Mouse (Mus musculus): Measurements from ENCODE around the gene Rgs19.

The Rgs19 gene

GRCm38 (mm10) chr2:181683381-181683780, 10.4 kb downstream of the Rgs19 start:
- DNase-seq (ENCODE audit: low read depth, low spot score), result no peak

DNA sequence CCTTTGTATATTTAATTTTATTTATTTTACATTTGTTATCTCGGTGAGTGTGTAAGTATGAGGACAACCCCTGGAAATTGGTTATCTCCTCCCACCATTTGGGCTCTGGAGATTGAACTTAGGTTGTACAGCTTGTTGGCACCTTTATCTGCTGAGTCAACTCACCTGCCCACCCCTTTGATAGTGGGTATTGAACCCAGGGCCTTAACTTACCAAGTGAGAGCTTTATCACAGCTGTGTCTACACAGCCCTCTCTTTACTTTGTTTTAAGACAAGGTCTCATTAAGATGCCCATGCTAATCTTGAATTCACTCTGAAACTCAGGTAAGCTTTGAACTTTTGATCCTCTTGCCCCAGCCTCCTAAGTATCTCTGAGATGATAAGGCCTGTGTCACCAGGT, 11.8 kb downstream of the Rgs19 start:
- no peak for DNase-seq (ENCODE audit: low read depth, low spot score)

DNA sequence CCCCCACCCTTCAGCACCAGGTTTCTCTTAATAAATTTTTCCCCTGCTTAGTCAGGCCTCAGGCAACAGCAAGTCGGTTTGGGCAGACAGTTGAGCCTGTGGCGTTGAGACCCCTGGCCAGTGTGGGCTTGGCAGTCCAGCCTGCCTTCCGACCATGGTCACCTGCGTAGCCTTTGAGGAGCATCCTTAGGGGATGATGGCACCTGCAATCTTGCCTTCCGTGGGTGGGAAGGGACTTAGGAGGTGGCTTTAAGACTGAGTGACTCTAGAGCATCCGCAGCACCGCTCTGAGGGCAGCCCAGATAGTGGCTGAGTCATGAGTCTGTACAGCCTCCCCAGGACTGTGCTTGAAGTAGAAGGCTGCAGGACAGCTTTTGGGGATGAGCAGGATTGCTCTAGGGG, 13.1 kb downstream of the Rgs19 start:
- no peak for DNase-seq (ENCODE audit: low read depth, low spot score)

- no peak for DNase-seq (ENCODE audit: low read depth, low spot score)
These were observed 13.6 kb downstream of the Rgs19 start, which contains the start of gene Tcea2 for GRCm38 (mm10) chr2:181679951-181680715. Tcea2 (plus strand) TSS chr2:181680310.

GRCm38 (mm10) chr2:181678780-181679179, 15.0 kb downstream of the Rgs19 start:
- peak; percentile 55 for DNase-seq (ENCODE audit: low read depth, low spot score)

- DNase-seq (ENCODE audit: low read depth, low spot score), result no peak
These were observed 16.1 kb downstream of the Rgs19 start for GRCm38 (mm10) chr2:181677755-181678098.

DNA sequence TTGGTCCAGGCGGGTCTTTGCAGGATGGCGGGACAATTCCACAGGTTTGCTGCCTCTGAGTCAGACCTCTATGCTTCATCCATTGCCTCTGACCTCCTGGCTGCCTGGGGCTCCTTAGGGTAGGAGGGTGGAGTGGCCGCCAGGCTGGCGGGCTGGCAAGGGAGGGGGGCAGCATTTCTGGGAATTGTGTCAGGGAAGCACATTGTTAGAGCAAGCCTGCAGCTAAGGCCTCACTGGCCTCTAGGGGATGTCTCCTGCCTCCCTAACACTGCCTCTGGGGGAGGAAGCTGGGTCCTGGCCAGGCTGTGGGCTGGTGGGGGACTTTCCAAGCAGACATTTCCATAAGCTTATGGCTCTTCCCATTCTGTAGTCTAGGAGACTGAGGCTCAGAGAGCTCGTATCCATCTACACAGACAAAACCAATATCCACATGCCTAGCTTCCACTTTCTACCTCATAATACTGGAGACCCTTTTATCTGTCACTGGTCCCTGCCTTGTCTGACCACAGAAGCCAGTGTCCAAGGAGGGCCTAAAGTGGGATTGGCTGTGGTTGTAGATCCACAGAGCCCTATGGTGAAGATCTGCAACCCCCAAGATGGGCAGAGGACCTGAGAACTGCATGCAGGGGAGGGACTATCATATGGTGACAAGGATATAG, 16.6 kb downstream of the Rgs19 start:
- DNase-seq (ENCODE audit: low read depth, low spot score), result no peak

DNA sequence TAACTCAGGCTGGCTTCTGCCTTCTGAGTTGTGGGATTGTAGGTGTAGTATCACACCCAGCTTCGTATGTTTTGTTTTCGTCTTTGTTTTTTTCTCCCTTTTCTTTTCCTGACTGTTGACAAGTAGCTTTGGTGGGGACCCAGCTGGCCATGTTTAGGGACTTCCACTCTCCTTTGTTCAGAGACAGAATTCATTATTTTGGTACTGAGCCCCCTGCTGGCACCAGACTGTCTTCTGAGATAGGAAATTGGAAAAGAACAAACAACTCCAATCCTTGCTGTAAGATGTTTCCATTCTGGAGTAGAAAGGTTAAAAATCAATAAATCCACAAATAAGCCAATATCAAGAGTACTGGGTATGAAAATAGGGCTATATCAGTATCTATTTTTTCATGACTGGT, 17.4 kb downstream of the Rgs19 start:
- DNase-seq (ENCODE audit: low read depth, low spot score), result no peak

- DNase-seq (ENCODE audit: low read depth, low spot score), result no peak
These were observed 18.3 kb downstream of the Rgs19 start for GRCm38 (mm10) chr2:181675454-181675853.

- DNase-seq (ENCODE audit: low read depth, low spot score), result no peak
These were observed 18.8 kb downstream of the Rgs19 start for GRCm38 (mm10) chr2:181674934-181675333.

GRCm38 (mm10) chr2:181673501-181673900, 20.3 kb downstream of the Rgs19 start:
- no peak for DNase-seq (ENCODE audit: low read depth, low spot score)

GRCm38 (mm10) chr2:181671984-181672383, 21.8 kb downstream of the Rgs19 start:
- no peak for DNase-seq (ENCODE audit: low read depth, low spot score)

DNA sequence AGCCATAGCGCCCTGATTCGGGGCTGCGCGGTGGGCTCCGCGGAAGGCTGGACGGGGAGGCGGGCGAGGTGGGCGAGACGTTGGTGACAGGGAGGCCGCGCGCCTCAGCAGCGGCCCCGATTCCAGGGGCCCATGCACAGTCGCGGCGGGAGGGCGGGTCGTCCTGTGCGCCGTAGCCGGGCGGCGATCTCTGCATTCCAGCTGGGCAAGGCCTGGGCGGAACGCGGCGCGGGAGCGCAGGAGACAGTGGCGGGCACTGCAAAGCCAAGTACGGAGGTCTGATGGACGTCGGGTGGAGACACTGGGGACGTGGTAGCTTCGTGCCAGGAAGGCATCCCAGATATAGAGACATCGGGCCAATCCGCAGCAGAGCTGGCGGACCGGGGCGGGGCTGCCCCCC, 22.5 kb downstream of the Rgs19 start, which contains the start of gene Sox18:
Gene Sox18 (minus strand): TSS at position 315 of the 400 bp plus-strand sequence.
- DNase-seq (ENCODE audit: low read depth, low spot score), result no peak

- no peak for DNase-seq (ENCODE audit: low read depth, low spot score)
These were observed 22.9 kb downstream of the Rgs19 start for GRCm38 (mm10) chr2:181670913-181671311.

DNA sequence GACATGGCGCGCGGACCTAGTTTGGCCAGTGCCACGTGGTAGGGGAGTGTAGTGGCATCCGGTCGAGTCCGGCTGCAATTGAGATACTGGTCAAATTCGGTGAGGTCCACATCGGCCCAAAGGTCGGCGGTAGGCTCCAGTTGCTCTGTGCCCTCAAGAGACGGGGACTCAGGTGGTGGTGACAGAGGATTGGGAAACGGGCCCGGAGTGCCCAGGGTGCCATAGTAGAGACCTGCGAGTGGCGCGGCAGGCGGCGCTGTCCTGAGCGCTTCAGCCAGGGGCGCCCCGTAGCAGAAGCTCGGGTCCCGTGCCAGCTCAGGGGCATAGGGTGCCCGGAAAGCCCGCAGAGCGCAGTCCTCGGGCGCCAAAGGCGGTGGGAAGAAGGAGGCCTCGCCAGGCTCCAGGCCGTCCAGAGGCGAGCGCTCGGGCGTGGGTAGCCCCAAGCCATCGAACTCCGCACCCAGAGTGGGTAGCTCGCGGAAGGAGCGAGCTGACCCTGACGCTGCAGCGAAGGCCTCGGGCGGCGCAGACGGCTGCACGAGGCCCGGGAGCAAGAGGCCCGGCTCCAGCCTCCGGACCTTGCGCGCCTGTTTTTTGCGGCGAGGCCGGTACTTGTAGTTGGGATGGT, 23.4 kb downstream of the Rgs19 start:
- DNase-seq (ENCODE audit: low read depth, low spot score), result no peak

DNA sequence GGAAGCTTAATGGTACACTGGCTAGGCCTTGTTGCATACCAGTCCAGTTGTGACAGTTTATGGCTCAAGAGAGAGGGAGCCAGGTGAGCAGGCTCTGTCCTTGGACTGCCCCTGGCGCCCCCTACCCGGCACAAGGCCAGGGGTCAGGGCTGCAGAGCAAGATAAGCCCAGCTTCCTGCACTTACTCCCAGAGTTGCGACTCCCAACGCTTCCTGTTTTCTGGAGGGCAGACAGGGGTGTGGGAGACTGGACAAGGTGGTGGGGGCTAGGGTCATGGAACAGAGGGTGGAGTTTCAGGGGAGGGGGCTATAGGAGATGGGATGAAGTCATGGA, 30.5 kb downstream of the Rgs19 start:
- DNase-seq (ENCODE audit: low read depth, low spot score), result no peak

- DNase-seq (ENCODE audit: low read depth, low spot score), result no peak
These were observed 31.0 kb downstream of the Rgs19 start for GRCm38 (mm10) chr2:181662620-181663297.

DNA sequence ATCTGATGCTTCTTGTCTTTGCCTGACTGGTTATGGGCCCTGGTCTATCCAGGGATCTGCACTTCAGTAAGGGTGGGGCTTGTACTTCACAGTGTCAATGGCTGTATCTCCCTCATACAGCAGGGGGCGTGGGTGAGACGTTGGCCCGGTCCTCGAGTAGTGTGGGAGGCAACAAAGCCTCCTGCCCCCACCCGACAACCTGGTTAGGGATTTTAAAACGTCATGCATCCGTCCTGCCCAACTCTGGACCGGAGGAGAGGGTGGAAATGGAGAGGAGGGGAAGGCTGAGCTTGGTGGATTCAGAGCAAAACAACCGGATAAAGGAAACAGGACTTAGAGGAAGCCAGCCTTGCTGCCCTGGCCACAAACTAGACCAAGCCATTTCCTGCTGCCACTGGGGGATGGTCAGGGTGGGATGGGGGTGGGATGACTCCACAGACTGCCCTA, 34.1 kb downstream of the Rgs19 start:
- DNase-seq (ENCODE audit: low read depth, low spot score), result no peak

- no peak for DNase-seq (ENCODE audit: low read depth, low spot score)
These were observed 34.7 kb downstream of the Rgs19 start for GRCm38 (mm10) chr2:181658930-181659555.

DNA sequence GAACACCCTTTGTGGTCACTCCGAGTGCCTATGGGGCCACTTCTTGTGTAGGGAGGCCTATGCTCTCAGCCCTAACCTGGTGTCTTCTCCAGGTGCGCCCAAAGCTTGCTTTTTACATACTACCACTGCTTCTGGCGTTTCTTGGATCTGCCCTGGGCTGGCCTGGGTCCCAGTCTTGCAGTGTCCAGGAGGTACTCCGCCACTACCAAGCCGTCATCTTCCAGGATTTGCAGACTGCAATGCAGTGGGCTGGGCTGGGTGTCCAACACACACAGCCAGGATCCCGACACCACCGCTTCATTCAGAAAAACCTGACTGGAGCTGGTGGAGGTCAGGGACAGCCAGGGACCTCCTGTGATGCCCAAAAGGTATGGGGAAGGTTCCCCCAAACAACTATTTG, 35.2 kb downstream of the Rgs19 start:
- DNase-seq (ENCODE audit: low read depth, low spot score), result no peak

- DNase-seq (ENCODE audit: low read depth, low spot score), result no peak
These were observed 36.3 kb downstream of the Rgs19 start for GRCm38 (mm10) chr2:181657441-181657840.

GRCm38 (mm10) chr2:181656734-181657133, 37.0 kb downstream of the Rgs19 start, which contains the start of gene Gm29797:
Gm29797 (plus strand) TSS chr2:181657034.
- no peak for DNase-seq (ENCODE audit: low read depth, low spot score)

Measured in brain, embryonic 18.5 days (tissue).